Mouse (Mus musculus): Measurements from ENCODE around the gene Olfr220. TPM values are rescaled to one million over a fixed set of nuclear protein-coding genes. Genes with fewer than 3 reads are reported as not detected.

Gene Olfr220
- total RNA-seq (2021) (not detected), polyA plus RNA-seq (2012; rRNA removed) (not detected in 2 replicates)
- long read RNA-seq = 0 reads

DNA sequence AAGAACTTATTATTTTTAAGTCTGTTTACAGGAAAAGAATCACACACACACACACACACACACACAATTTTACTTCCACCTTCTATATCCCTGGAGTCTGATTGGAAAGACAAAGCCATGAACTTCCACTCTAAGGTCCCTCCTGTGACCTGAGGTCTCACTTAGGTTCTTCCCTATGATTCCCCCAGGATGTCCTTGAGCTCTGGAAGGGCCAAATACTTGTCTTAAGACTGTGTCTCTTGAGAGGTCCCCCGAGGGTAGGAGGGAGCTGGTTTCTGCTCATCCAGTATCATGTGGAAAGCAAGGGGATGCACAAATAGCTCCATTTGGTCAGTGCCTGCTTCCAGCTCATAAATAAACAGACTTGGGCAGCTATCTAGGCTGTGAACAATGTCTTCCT, at the start of gene Olfr220:
Olfr220 (plus strand) TSS at position 301 of the 400 bp plus-strand sequence.
- H3K4me3 ChIP-seq = no peak within 1 kb of the TSS
- no peaks in the 10 kb centered on the region for H3K36me3 ChIP-seq (ENCODE audit: control insufficient read depth, insufficient read depth, low read length)
- no peak within 1 kb of the TSS for H3K9ac ChIP-seq (ENCODE audit: low read depth, low read length)
- intact Hi-C loops (cut with DNase I) = no loop called here
- H3K27me3 ChIP-seq (ENCODE audit: control insufficient read depth, insufficient read depth, low read length) = no peaks in the 10 kb centered on the region
- H3K4me1 ChIP-seq (ENCODE audit: control insufficient read depth, insufficient read depth, low read length) = no peaks in the 10 kb centered on the region
- DNase-seq = no peak
- no peaks in the 10 kb centered on the region for H3K79me2 ChIP-seq (replicated peaks; ENCODE audit: control insufficient read depth, insufficient read depth, low read length)
- no peak within 1 kb of the TSS for H3K27ac ChIP-seq
- TF ChIP-seq POLR2A (IDR thresholded peaks at IDR 0.05; ENCODE audit: insufficient read depth, low read depth, low read length) (no peak), EP300 (IDR thresholded peaks at IDR 0.05; ENCODE audit: insufficient read depth, low read depth, low read length) (no peak), CTCF (IDR thresholded peaks at IDR 0.05) (no peak)
- WGBS = 17% methylated on average over 1 of the region's 1 CpGs

DNA sequence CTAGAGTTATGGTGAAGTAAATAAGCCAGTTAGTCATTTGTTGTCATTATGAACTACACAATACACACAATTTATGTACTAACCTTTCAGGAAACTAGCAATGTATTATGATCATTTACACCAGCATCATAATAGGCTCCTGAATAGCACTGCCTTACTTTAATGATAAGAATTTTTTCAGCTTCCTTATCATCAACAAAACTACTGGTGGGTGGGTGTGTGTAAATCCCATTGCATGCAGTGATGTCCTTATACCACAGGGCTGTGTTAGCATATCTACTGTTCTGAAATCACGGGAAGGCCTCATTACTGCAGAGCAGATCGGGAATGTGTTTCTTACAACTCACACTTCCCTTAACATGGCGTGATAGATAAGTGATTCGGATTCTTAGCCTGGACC, 18.9 kb upstream of the Olfr220 start:
- no peak overlapping the region for H3K27ac ChIP-seq
- H3K79me2 ChIP-seq (replicated peaks; ENCODE audit: control insufficient read depth, insufficient read depth, low read length) = no peaks in the 10 kb centered on the region
- H3K4me3 ChIP-seq = no peak overlapping the region
- H3K4me1 ChIP-seq (ENCODE audit: control insufficient read depth, insufficient read depth, low read length) = no peaks in the 10 kb centered on the region
- H3K27me3 ChIP-seq (ENCODE audit: control insufficient read depth, insufficient read depth, low read length) = no peaks in the 10 kb centered on the region
- intact Hi-C loops (cut with DNase I) = no loop called here
- no peaks in the 10 kb centered on the region for H3K36me3 ChIP-seq (ENCODE audit: control insufficient read depth, insufficient read depth, low read length)
- no peak for TF ChIP-seq EP300 (IDR thresholded peaks at IDR 0.05; ENCODE audit: insufficient read depth, low read depth, low read length)
- H3K9ac ChIP-seq (ENCODE audit: low read depth, low read length) = no peak overlapping the region
- DNase-seq = no peak
- 53% methylated on average over 4 of the region's 4 CpGs for WGBS

DNA sequence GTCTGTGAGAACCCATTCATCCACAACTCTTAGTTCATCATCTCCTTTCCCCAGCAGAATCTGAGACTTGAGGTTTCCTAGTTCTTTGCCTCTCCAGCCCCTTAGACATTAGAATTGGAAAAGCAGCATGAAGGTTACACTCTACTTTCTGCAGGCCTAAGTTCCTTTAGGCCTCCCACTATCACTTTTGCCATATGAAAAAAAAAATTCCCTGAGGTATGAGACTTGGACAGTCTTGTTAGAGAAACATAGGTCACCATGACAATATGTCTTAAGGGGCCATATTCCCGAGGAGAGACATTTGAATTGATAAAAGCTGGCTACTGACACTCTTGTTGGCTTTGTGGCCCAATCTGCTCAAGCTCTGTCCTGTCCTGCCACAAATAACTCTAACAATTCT, 18.1 kb upstream of the Olfr220 start, which contains the start of gene Olfr414:
Olfr414 (plus strand) TSS at position 301 of the 400 bp plus-strand sequence.
- no peak for DNase-seq
- Histone ChIP-seq H3K27me3 (ENCODE audit: control insufficient read depth, insufficient read depth, low read length) (no peaks in the 10 kb centered on the region), H3K4me1 (ENCODE audit: control insufficient read depth, insufficient read depth, low read length) (no peaks in the 10 kb centered on the region), H3K36me3 (ENCODE audit: control insufficient read depth, insufficient read depth, low read length) (no peaks in the 10 kb centered on the region), H3K79me2 (replicated peaks; ENCODE audit: control insufficient read depth, insufficient read depth, low read length) (no peaks in the 10 kb centered on the region), H3K9ac (ENCODE audit: low read depth, low read length) (no peak within 1 kb of the TSS), H3K4me3 (no peak within 1 kb of the TSS), H3K27ac (no peak within 1 kb of the TSS)
- TF ChIP-seq CTCF (IDR thresholded peaks at IDR 0.05) (no peak), POLR2A (IDR thresholded peaks at IDR 0.05; ENCODE audit: insufficient read depth, low read depth, low read length) (no peak), EP300 (IDR thresholded peaks at IDR 0.05; ENCODE audit: insufficient read depth, low read depth, low read length) (no peak)
- 33% methylated on average over 1 of the region's 1 CpGs for WGBS
- intact Hi-C loops (cut with DNase I) = no loop called here

DNA sequence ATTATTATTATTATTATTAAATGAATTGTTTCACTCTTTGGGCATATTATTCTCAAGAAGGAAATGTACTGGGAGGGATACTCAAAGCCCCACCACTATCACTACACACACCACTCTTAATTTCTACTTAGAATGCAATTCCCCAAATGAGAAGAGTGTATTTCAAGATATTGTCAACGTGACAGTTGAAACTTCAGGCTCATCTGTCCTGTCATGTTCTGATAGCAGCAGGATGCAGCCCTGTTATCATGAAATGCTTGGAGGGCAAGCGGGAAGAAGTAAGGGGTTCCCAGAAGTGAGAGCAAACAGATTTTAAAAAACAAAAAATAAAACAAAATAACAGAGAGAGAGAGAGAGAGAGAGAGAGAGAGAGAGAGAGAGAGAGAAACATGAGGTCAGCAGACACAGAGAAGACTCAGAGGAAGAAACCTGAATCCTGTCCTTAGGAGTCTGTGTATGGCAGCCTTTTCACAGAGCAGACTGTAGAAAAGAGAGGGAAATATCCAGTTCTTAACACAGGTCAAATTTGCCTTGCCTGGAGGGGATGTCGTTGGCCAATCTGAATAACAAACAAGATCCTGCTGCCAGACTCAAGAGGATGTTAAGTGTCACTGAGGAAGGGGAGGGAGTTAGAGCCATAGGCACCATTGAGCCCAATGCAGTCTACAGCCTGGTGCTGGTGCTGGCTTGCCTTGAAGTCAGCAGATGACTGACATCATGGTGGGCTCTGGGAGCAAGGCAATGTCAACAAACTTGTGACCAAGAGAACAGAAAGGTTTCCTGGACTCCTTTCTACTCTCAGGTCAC, 15.5 kb upstream of the Olfr220 start:
- Histone ChIP-seq H3K27me3 (ENCODE audit: control insufficient read depth, insufficient read depth, low read length) (no peaks in the 10 kb centered on the region), H3K36me3 (ENCODE audit: control insufficient read depth, insufficient read depth, low read length) (no peaks in the 10 kb centered on the region), H3K4me3 (no peak overlapping the region), H3K27ac (no peak overlapping the region), H3K79me2 (replicated peaks; ENCODE audit: control insufficient read depth, insufficient read depth, low read length) (no peaks in the 10 kb centered on the region), H3K9ac (ENCODE audit: low read depth, low read length) (no peak overlapping the region), H3K4me1 (ENCODE audit: control insufficient read depth, insufficient read depth, low read length) (no peaks in the 10 kb centered on the region)
- no peak for DNase-seq
- intact Hi-C loops (cut with DNase I) = no loop called here
- no peak for TF ChIP-seq CTCF (IDR thresholded peaks at IDR 0.05)
- TF ChIP-seq EP300 (IDR thresholded peaks at IDR 0.05; ENCODE audit: insufficient read depth, low read depth, low read length) = no peak
- TF ChIP-seq POLR2A (IDR thresholded peaks at IDR 0.05; ENCODE audit: insufficient read depth, low read depth, low read length) = no peak
- WGBS = 29% methylated on average over 3 of the region's 3 CpGs

DNA sequence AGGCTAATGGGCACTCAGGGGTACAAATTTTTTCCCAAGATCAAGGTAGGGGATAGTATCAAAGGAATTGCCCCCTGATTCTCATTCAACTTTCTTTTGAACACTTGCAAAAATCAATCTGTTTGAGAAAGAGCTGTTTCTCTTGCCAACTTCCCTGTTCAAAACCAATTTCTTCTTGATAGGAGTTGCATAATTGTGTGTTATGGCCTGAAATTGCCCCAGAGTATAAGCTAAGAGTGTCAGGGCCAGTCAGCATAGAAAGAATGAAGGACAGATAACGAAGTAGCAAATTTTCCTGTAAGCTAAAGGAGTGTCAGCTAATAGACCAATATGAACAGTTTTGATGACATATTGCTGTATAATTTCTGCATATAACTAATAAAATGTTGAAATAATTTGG, 14.5 kb upstream of the Olfr220 start:
- WGBS = 83% methylated on average over 1 of the region's 1 CpGs
- intact Hi-C loops (cut with DNase I) = no loop called here
- Histone ChIP-seq H3K27me3 (ENCODE audit: control insufficient read depth, insufficient read depth, low read length) (no peaks in the 10 kb centered on the region), H3K79me2 (replicated peaks; ENCODE audit: control insufficient read depth, insufficient read depth, low read length) (no peaks in the 10 kb centered on the region), H3K4me3 (no peak overlapping the region), H3K4me1 (ENCODE audit: control insufficient read depth, insufficient read depth, low read length) (no peaks in the 10 kb centered on the region), H3K27ac (no peak overlapping the region), H3K36me3 (ENCODE audit: control insufficient read depth, insufficient read depth, low read length) (no peaks in the 10 kb centered on the region), H3K9ac (ENCODE audit: low read depth, low read length) (no peak overlapping the region)
- TF ChIP-seq EP300 (IDR thresholded peaks at IDR 0.05; ENCODE audit: insufficient read depth, low read depth, low read length) = no peak
- no peak for TF ChIP-seq CTCF (IDR thresholded peaks at IDR 0.05)
- TF ChIP-seq POLR2A (IDR thresholded peaks at IDR 0.05; ENCODE audit: insufficient read depth, low read depth, low read length) = no peak
- no peak for DNase-seq

DNA sequence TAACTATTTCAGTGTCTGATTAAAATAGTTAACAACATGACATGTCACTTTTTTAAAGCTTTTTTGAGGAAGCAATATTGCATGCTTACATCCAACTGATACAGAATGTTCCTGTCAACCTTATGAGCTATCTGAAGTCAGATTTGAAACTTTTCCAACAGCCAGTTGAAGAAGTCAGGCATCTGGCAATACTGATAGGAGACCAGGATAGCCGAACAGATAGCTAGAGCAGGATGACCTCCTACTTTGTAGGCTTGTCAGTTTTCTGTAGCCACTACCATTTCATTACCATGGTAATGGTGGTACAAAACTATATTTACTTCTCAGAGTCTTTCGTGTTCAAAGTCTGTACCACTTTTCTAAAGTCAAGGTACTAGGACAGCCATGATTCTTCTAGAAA, 13.5 kb upstream of the Olfr220 start:
- Histone ChIP-seq H3K9ac (ENCODE audit: low read depth, low read length) (no peak overlapping the region), H3K4me1 (ENCODE audit: control insufficient read depth, insufficient read depth, low read length) (no peaks in the 10 kb centered on the region), H3K79me2 (replicated peaks; ENCODE audit: control insufficient read depth, insufficient read depth, low read length) (no peaks in the 10 kb centered on the region), H3K4me3 (no peak overlapping the region), H3K36me3 (ENCODE audit: control insufficient read depth, insufficient read depth, low read length) (no peaks in the 10 kb centered on the region), H3K27me3 (ENCODE audit: control insufficient read depth, insufficient read depth, low read length) (no peaks in the 10 kb centered on the region), H3K27ac (no peak overlapping the region)
- 76% methylated on average over 2 of the region's 2 CpGs for WGBS
- no peak for TF ChIP-seq EP300 (IDR thresholded peaks at IDR 0.05; ENCODE audit: insufficient read depth, low read depth, low read length)
- no peak for TF ChIP-seq POLR2A (IDR thresholded peaks at IDR 0.05; ENCODE audit: insufficient read depth, low read depth, low read length)
- intact Hi-C loops (cut with DNase I) = no loop called here
- no peak for DNase-seq
